Mouse (Mus musculus) embryonic stem cell, embryonic (primary cell): ENCODE measurements around the gene Sdc4.

ENCODE experiments used
- CTCF ChIA-PET, 4 experiments: fragments of 300-600 bp in 2 of 4; fragments of 350-600 bp in 2 of 4; sonication (Branson Sonifier 250); formaldehyde crosslinking; loops; one replicate each; lab custom pipeline; 2022; ENCODE audit warnings: inconsistent platforms in 2 of 4; lab: Charles Lee
- POLR2A ChIA-PET, 4 experiments: fragments of 300-600 bp in 2 of 4; fragments of 350-600 bp in 2 of 4; sonication (Branson Sonifier 250); formaldehyde crosslinking; loops; one replicate each; lab custom pipeline; 2022; ENCODE audit warnings: antibody characterized with exemption in 4 of 4, inconsistent platforms in 1 of 4; lab: Charles Lee

Sdc4 gene

DNA sequence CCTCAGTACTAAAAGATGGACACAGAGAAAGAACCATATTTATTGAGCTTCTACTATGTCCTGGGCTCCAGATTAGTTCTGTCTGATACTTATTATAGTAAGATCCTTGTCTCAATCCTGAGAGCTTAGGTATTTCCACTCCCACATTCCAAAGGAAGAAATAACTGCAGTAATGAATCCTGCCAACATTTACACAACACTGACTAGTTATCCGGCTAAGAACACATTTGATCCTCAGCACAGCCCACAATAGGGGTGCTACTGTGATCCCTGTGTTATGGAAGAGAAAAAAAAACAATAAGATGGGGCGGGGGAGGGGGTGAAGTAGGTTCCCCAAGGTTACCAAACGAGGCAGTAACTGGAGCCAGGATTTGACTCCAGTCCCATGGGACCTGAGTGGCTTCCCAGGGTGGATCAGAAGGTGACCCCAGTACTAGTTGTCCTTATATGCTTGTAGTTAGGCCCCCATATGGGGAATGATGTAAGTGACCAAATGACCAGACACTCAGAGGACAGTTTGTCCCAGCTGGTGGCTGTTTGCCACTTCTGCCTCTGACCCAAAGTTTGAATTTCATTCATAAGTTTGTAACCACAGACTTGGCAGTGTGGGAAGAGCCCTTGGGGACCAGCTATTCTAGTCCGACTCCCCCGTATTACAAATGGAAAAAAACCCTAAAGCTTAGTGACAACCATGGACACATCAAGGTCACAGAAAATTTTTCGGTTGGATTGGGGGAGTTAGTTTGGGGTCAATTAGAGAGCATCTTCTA is 11.9 kb upstream of the Sdc4 start:
- POLR2A ChIA-PET: interaction anchor here (0.6 to 36.5 kb wide), 29 partner anchors 8 to 404 kb away, joined by 3 to 985 read pairs (median 4); partner anchors contain the start of genes Sdc4 (in 3 of the 4), Trp53tg5 (in 1 of the 4) and Zswim1 (in 1 of the 4)
- CTCF ChIA-PET: interaction anchor here in 3 of 4 experiments (0.5 to 2.6 kb wide), 14 partner anchors 13 to 126 kb away, joined by 3 to 14 read pairs (median 4); no protein-coding TSS in a partner anchor

DNA sequence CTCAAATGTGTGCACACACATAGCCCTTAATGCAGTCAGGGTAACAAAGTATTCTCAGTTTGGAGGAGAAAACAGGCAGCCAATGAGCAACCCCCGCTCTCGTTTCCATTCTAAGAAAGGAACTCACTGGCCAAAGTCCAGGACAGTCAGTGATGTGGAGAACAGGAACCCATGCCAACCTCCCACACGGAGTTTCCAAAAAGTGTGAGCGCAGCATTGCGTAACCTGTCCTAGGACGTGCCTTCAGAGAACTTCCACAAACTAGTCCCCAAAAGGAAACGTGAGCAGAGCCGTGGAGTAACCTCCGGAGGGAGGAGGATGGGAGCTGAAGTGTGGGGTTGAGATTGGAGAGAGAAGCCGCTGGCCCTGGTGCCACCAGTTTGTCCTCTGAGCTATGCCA is 11.2 kb upstream of the Sdc4 start:
- POLR2A ChIA-PET: interaction anchor here (0.7 to 36.5 kb wide), 16 partner anchors 9 to 370 kb away, joined by 3 to 985 read pairs (median 8); partner anchors contain the start of genes Sdc4 (in 3 of the 4) and Zswim1 (in 1 of the 4)
- CTCF ChIA-PET: interaction anchor here in 3 of 4 experiments (0.6 to 2.6 kb wide), 8 partner anchors 15 to 105 kb away, joined by 3 to 13 read pairs (median 3); no protein-coding TSS in a partner anchor

DNA sequence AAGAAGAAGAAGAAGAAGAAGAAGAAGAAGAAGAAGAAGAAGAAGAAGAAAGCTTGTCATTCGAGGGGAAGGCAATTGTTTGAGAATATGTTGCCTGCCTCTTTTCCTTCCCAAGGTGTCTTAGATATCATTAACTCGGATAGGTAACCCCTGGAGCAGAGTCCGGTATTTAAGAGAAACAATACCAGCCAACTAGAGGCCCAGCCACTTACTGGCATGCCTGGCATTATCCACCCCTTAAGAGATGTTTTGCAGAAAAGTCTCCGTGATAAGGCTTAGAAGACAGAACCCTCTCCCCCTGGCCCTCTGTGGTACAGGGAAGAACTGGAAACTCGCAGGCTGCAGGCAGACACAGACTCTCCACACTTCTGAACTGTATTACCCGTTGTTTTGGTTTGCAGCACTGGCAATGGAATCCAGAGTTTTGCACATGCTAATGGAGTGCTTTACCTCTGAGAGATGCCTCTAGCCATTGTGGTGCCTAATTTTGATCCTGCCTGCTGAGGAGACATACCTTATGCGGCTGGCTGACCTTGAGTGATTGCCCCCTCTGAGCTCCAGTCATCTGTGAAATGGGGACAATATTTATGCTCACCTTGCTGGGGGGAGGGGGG is 10.3 kb upstream of the Sdc4 start:
- ChIA-PET POLR2A (interaction anchor here (0.6 to 36.5 kb wide), 13 partner anchors 8 to 765 kb away, joined by 3 to 985 read pairs (median 5); partner anchors contain the start of genes Sdc4 (in 3 of the 4) and Wfdc10 (in 1 of the 4)), CTCF (interaction anchor here in 3 of 4 experiments (0.6 to 1.4 kb wide), 4 partner anchors 11 to 64 kb away, joined by 3 read pairs; no protein-coding TSS in a partner anchor)

- CTCF ChIA-PET: interaction anchor here in 3 of 4 experiments (0.6 to 2.2 kb wide), 5 partner anchors 7 to 63 kb away, joined by 3 to 15 read pairs (median 3); partner anchors contain the start of gene Gm20458 (in 1 of the 3)
Measured at GRCm38 (mm10) chr2:164453047-164453757, 9.5 kb upstream of the Sdc4 start.

DNA sequence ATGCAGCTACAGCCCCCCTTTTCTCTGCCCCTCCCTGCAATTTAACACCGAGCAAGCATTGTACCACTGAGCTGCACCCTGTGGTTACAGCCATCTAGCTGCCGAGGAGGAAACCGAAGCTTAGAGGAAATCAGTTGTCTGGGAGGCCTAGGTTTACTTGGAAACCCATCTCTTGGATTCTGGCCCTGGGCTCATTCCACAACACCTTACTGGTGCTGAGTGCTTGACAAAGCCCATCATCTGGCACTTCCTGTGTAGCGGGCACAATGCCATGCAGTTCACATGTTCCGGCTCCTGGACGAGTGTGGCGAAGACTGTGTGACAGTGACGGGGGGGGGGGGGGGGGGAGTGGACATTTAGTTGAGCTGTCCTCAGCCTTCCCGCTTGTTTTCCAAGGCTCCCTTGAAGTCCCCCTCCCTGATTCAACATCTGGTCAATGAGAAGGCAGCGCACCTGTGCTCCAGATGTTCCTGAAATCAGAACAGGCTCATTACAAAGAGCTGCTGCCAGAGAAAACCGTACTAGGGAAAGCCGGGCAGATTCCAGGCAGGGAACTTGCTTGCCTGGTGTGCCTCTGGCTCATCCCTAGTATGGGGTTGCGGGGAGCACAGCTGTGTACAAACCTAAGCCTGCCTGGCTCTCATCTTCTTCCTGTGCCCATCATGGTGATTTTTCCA is 8.5 kb upstream of the Sdc4 start:
- POLR2A ChIA-PET: interaction anchor here (0.6 to 36.5 kb wide), 21 partner anchors 8 to 89 kb away, joined by 3 to 985 read pairs (median 5); partner anchors contain the start of genes Gm20458 (in 3 of the 4) and Sdc4 (in 3 of the 4)
- CTCF ChIA-PET: interaction anchor here in 3 of 4 experiments (0.6 to 2.2 kb wide), 13 partner anchors 8 to 274 kb away, joined by 3 to 7 read pairs (median 4); partner anchors contain the start of gene Gm20458 (in 2 of the 3)

More at GRCm38 (mm10) chr2:164453047-164453757, 9.5 kb upstream of the Sdc4 start:
- POLR2A ChIA-PET: interaction anchor here (0.7 to 36.5 kb wide), 14 partner anchors 7 to 88 kb away, joined by 3 to 985 read pairs (median 6); partner anchors contain the start of genes Sdc4 (in 3 of the 4) and Gm20458 (in 2 of the 4)

GRCm38 (mm10) chr2:164449341-164450042 is 5.8 kb upstream of the Sdc4 start:
- ChIA-PET CTCF (interaction anchor here in 2 of 4 experiments (0.7 to 1.2 kb wide), 3 partner anchors 12 to 81 kb away, joined by 3 to 4 read pairs (median 3); partner anchors contain the start of gene Gm20458 (in 1 of the 2)), POLR2A (interaction anchor here in 3 of 4 experiments (0.7 to 36.5 kb wide), 9 partner anchors 7 to 408 kb away, joined by 3 to 985 read pairs (median 9); partner anchors contain the start of genes Gm20458 (in 2 of the 3), Sdc4 (in 2 of the 3) and Pltp (in 1 of the 3))

DNA sequence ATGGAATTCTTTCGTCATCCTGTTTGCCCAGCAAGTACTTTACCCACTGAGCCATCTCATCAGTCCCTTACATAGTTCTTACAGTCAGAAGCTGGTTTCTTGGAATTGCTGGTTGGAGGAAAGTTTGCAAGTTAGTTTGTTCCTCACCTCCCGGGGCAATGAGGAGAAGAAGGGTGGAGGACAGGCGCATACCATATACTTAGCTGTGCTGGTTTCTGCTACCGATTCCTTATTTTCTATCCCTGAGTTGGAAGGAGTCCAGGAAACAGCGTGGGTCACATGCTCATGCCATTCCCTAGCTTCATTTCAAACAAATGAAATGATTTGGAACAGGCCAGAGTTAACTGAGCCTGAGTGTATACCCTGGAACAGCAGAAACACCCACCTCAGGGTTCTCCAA is 5.2 kb upstream of the Sdc4 start:
- ChIA-PET POLR2A (interaction anchor here (0.6 to 36.5 kb wide), 9 partner anchors 6 to 408 kb away, joined by 3 to 985 read pairs (median 4); partner anchors contain the start of genes Sdc4 (in 2 of the 4), Gm20458 (in 1 of the 4) and Pltp (in 1 of the 4)), CTCF (interaction anchor here in 2 of 4 experiments (0.5 to 0.9 kb wide), 3 partner anchors 12 to 320 kb away, joined by 3 to 4 read pairs (median 3); partner anchors contain the start of gene Gm20458 (in 1 of the 2))

DNA sequence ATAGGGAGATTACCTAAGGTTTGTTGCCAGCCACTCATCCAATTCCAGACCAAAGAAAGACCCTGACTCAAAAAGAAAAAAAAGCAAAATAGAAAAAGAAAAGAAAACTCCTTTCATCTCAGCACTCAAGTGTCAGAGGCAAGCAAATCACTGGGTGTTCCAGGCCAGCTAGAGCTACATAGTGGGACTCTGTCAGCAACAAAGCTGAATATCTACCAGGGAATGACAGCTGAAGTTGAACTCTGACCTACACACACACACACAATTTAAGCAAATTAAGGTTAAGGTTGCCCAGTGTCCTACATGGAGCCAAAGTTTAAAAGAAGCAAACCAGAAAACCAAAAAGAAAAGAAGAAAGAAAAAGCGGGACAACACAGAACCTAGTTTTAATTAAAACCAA is 4.5 kb upstream of the Sdc4 start:
- ChIA-PET CTCF (no interaction called here), POLR2A (interaction anchor here in 2 of 4 experiments (0.6 to 36.5 kb wide), 7 partner anchors 8 to 62 kb away, joined by 3 to 985 read pairs (median 4); partner anchors contain the start of genes Gm20458 (in 2 of the 2) and Sys1 (in 1 of the 2))

GRCm38 (mm10) chr2:164446086-164446469 is 2.4 kb upstream of the Sdc4 start:
- ChIA-PET CTCF (interaction anchor here in 2 of 4 experiments (1.2 to 1.9 kb wide), 4 partner anchors 15 to 29 kb away, joined by 4 to 12 read pairs (median 7); partner anchors contain the start of gene Gm20458 (in 1 of the 2)), POLR2A (interaction anchor here (0.6 to 36.5 kb wide), 12 partner anchors 8 to 376 kb away, joined by 3 to 985 read pairs (median 62); partner anchors contain the start of genes Gm20458 (in 3 of the 4), Sys1 (in 3 of the 4), Acot8 (in 1 of the 4) and Zswim1 (in 1 of the 4))

- ChIA-PET CTCF (interaction anchor here in 3 of 4 experiments (0.5 to 3.0 kb wide), 7 partner anchors 15 to 28 kb away, joined by 4 to 12 read pairs (median 6); partner anchors contain the start of gene Gm20458 (in 1 of the 3)), POLR2A (interaction anchor here (0.5 to 36.5 kb wide), 27 partner anchors 8 to 597 kb away, joined by 3 to 985 read pairs (median 5); partner anchors contain the start of genes Gm20458 (in 3 of the 4), Sys1 (in 3 of the 4), Acot8 (in 1 of the 4) and Slpi (in 1 of the 4))
Measured at GRCm38 (mm10) chr2:164445399-164446085, 1.9 kb upstream of the Sdc4 start.

- POLR2A ChIA-PET: interaction anchor here in 3 of 4 experiments (0.5 to 36.5 kb wide), 25 partner anchors 9 to 598 kb away, joined by 3 to 985 read pairs (median 8); partner anchors contain the start of genes Gm20458 (in 3 of the 3), Sys1 (in 3 of the 3), Pigt (in 1 of the 3) and Slpi (in 1 of the 3)
- CTCF ChIA-PET: interaction anchor here in 3 of 4 experiments (0.5 to 3.0 kb wide), 9 partner anchors 12 to 55 kb away, joined by 3 to 12 read pairs (median 6); partner anchors contain the start of genes Gm20458 (in 1 of the 3), Slpi (in 1 of the 3) and Sys1 (in 1 of the 3)
Measured at GRCm38 (mm10) chr2:164444701-164445100, 1.0 kb upstream of the Sdc4 start.

- POLR2A ChIA-PET: interaction anchor here (0.5 to 36.5 kb wide), 97 partner anchors 9 to 1446 kb away, joined by 3 to 985 read pairs (median 5); partner anchors contain the start of genes Gm20458 (in 4 of the 4), Sys1 (in 4 of the 4), Matn4 (in 2 of the 4) and Pigt (in 2 of the 4)
Measured at GRCm38 (mm10) chr2:164443051-164443437, 643 bp downstream of the Sdc4 start.

DNA sequence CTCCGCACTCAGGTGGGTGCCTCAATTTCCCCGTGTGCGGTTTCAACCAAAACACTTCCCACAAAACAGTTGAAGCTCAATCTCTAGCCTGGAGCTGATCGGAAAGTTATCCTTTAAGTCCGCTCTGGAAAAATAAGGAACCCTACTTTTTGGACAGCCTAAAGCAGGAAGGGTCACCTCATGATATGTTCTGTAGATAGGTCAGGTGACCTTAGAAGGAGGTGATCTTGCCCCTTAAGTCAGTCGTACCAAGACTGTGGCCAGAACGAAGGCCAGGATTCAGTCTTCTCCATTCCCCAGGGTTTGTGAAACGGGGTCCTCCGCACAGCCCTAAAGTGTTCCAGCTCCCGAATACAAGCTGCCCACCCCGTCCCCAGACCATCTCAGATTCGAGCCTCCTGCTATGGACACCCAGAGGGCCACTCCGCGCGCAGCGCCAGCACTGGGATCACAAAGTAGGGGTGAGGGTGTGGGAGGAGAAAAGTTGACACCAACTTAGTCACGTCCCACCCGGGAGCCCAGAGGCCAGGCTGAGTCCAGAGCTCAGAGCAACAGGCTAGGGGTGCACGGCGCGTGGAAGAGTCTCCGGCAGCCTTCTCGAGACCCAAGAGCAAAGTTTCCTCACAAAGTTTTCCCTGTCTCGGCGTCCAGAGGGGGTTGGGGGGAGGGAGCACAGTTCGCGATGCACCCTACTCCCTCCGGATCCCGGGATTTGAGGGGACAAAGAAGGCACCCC is 1.2 kb downstream of the Sdc4 start:
- CTCF ChIA-PET: interaction anchor here in 3 of 4 experiments (0.6 to 3.0 kb wide), 16 partner anchors 9 to 37 kb away, joined by 3 to 11 read pairs (median 4); partner anchors contain the start of genes Gm20458 (in 2 of the 3), Sys1 (in 2 of the 3) and Matn4 (in 1 of the 3)

More at GRCm38 (mm10) chr2:164443051-164443437, 643 bp downstream of the Sdc4 start:
- CTCF ChIA-PET: interaction anchor here (0.6 to 3.0 kb wide), 19 partner anchors 10 to 56 kb away, joined by 3 to 11 read pairs (median 4); partner anchors contain the start of genes Gm20458 (in 2 of the 4), Sys1 (in 2 of the 4), Matn4 (in 1 of the 4) and Slpi (in 1 of the 4)

More for the DNA sequence above, 1.2 kb downstream of the Sdc4 start:
- POLR2A ChIA-PET: interaction anchor here (0.5 to 36.5 kb wide), 69 partner anchors 9 to 1447 kb away, joined by 3 to 985 read pairs (median 6); partner anchors contain the start of genes Sys1 (in 4 of the 4), Gm20458 (in 3 of the 4), Matn4 (in 2 of the 4) and Acot8 (in 1 of the 4)
